Mouse (Mus musculus) left cerebral cortex, adult 8-10 months (tissue): ENCODE measurements around the gene Bmp8b. TPM values are rescaled to one million over a fixed set of nuclear protein-coding genes. Genes with fewer than 3 reads are reported as not detected.
A peak's percentile ranks its signal among the peaks of the same experiment; 100 is the strongest.
"Not testable (repeated sequence)": the region's sequence is repeated elsewhere in the genome, so short reads cannot be mapped to it uniquely, and the experiment has no call there.

Experiments used
- DNase-seq, 2 experiments: peaks; one replicate each; pipeline ENCODE4 v3.0.0; 2022; ENCODE audit warnings: low spot score in 2 of 2
- total RNA-seq, 4 experiments: library from RNA; stranded (reverse); gene quantifications; 2 replicates each; pipeline ENCODE4 v1.2.4; 2022

Bmp8b gene
- total RNA-seq, 4 experiments from 2014 or later, result 0.16 to 0.19 (median 0.19) TPM; not detected in 1

GRCm38 (mm10) chr4:123111275-123111983 lies 6.5 kb downstream of the Bmp8b start:
- DNase-seq, result not testable (repeated sequence)

- no peak for DNase-seq
Observed at GRCm38 (mm10) chr4:123112216-123112764, 7.3 kb downstream of the Bmp8b start.

- DNase-seq, result not testable (repeated sequence)
Observed at GRCm38 (mm10) chr4:123114651-123115050, 9.7 kb downstream of the Bmp8b start.

GRCm38 (mm10) chr4:123116011-123116410 lies 11.0 kb downstream of the Bmp8b start, which contains the start of gene Oxct2b:
Gene Oxct2b (plus strand): TSS chr4:123116266.
- DNase-seq, result no peak

GRCm38 (mm10) chr4:123116640-123117039 lies 11.7 kb downstream of the Bmp8b start:
- not testable (repeated sequence) for DNase-seq

- DNase-seq, result no peak
Observed at GRCm38 (mm10) chr4:123121286-123121685, 16.3 kb downstream of the Bmp8b start.

GRCm38 (mm10) chr4:123126626-123127025 lies 21.7 kb downstream of the Bmp8b start:
- DNase-seq, result no peak

GRCm38 (mm10) chr4:123127051-123127450 lies 22.1 kb downstream of the Bmp8b start:
- no peak for DNase-seq

GRCm38 (mm10) chr4:123137551-123137950 lies 32.6 kb downstream of the Bmp8b start:
- no peak for DNase-seq

- peak; percentile 46 to 51 for DNase-seq
Observed at GRCm38 (mm10) chr4:123139513-123140154, 34.7 kb downstream of the Bmp8b start, which contains the start of gene Ppie. Gene Ppie (minus strand): TSS chr4:123139951.

GRCm38 (mm10) chr4:123147446-123148150 lies 42.6 kb downstream of the Bmp8b start:
- peak in 1 of 2 experiments; percentile 78 for DNase-seq

- DNase-seq, result no peak
Observed at GRCm38 (mm10) chr4:123152003-123152402, 47.0 kb downstream of the Bmp8b start.

GRCm38 (mm10) chr4:123152976-123153375 lies 48.0 kb downstream of the Bmp8b start:
- peak; percentile 32 to 89 for DNase-seq

- no peak for DNase-seq
Observed at GRCm38 (mm10) chr4:123155004-123155403, 50.0 kb downstream of the Bmp8b start.

- no peak for DNase-seq
Observed at GRCm38 (mm10) chr4:123155427-123155826, 50.5 kb downstream of the Bmp8b start.

- DNase-seq, result no peak
Observed at GRCm38 (mm10) chr4:123155840-123156239, 50.9 kb downstream of the Bmp8b start.

GRCm38 (mm10) chr4:123160571-123160970 lies 55.6 kb downstream of the Bmp8b start:
- no peak for DNase-seq

GRCm38 (mm10) chr4:123161251-123161650 lies 56.3 kb downstream of the Bmp8b start:
- not testable (repeated sequence) for DNase-seq

GRCm38 (mm10) chr4:123162305-123162917 lies 57.4 kb downstream of the Bmp8b start:
- no peak for DNase-seq

GRCm38 (mm10) chr4:123164157-123164556 lies 59.2 kb downstream of the Bmp8b start:
- DNase-seq, result peak in 1 of 2 experiments; percentile 78

GRCm38 (mm10) chr4:123171811-123172210 lies 66.8 kb downstream of the Bmp8b start:
- DNase-seq, result no peak
